Mouse (Mus musculus) stomach, embryonic 16.5 days (tissue): ENCODE measurements around the gene Slc17a5. TPM values are rescaled to one million over a fixed set of nuclear protein-coding genes. Genes with fewer than 3 reads are reported as not detected.
"Not testable (repeated sequence)": the region's sequence is repeated elsewhere in the genome, so short reads cannot be mapped to it uniquely, and the experiment has no call there.

Source experiments
- ATAC-seq: fragments of 200-750 bp; cut with Nextera tagmentation; 2 replicates; pipeline ENCODE4 v1.8.0; 2017; ENCODE audit warnings: moderate number of reproducible peaks, moderate TSS enrichment; ENCODE audit not compliant: insufficient read depth, low FRiP score
- H3K27ac ChIP-seq: fragments of 300-500 bp; sonication (generic); 2 replicates; pipeline ENCODE4 v1.5.1; 2014; ENCODE audit warnings: low read length
- H3K27me3 ChIP-seq: fragments of 300-500 bp; sonication (generic); 2 replicates; pipeline ENCODE4 v1.6.1; 2014; ENCODE audit warnings: low read length, control low read depth, mixed read lengths; ENCODE audit not compliant: control insufficient read depth, insufficient read depth
- H3K36me3 ChIP-seq: fragments of 300-500 bp; sonication (generic); 2 replicates; pipeline ENCODE4 v1.6.1; 2014; ENCODE audit warnings: low read length; ENCODE audit not compliant: control insufficient read depth, insufficient read depth
- H3K4me1 ChIP-seq: fragments of 300-500 bp; sonication (generic); 2 replicates; pipeline ENCODE4 v1.6.1; 2014; ENCODE audit warnings: low read length, control low read depth, mixed read lengths; ENCODE audit not compliant: control insufficient read depth, insufficient read depth
- H3K4me2 ChIP-seq: fragments of 300-500 bp; sonication (generic); 2 replicates; pipeline ENCODE4 v1.6.1; 2014; ENCODE audit warnings: low read depth, low read length, mixed read lengths
- H3K4me3 ChIP-seq: fragments of 300-500 bp; sonication (generic); replicated peaks from 2 replicates; pipeline ENCODE4 v1.5.1; 2014; ENCODE audit warnings: mild to moderate bottlenecking, low read length
- H3K9ac ChIP-seq: fragments of 300-500 bp; sonication (generic); 2 replicates; pipeline ENCODE4 v1.6.1; 2014; ENCODE audit warnings: low read length
- H3K9me3 ChIP-seq: fragments of 300-500 bp; sonication (generic); replicated peaks from 2 replicates; pipeline ENCODE4 v1.6.1; 2016; ENCODE audit warnings: low read length, control low read depth; ENCODE audit not compliant: control insufficient read depth
- WGBS: fragments of 180-500 bp; shearing (Covaris S2); extraction: QIAGEN DNeasy Blood & Tissue Kit; methylation state at CpG from one replicate; pipeline ENCODE4 v1.1.7; 2014; 5-methylcytosine and 5-hydroxymethylcytosine counted together
- polyA plus RNA-seq: library from polyadenylated mRNA; unstranded; fragments of >200 nt; fragmentation: Nextera tagmentation; extraction: Ambion mirVana; gene quantifications from 2 replicates; pipeline ENCODE4 v1.2.1, GENCODE M21; 2015

Gene Slc17a5
- polyA plus RNA-seq, 1 experiment from 2014 or later: 21.4 TPM

DNA sequence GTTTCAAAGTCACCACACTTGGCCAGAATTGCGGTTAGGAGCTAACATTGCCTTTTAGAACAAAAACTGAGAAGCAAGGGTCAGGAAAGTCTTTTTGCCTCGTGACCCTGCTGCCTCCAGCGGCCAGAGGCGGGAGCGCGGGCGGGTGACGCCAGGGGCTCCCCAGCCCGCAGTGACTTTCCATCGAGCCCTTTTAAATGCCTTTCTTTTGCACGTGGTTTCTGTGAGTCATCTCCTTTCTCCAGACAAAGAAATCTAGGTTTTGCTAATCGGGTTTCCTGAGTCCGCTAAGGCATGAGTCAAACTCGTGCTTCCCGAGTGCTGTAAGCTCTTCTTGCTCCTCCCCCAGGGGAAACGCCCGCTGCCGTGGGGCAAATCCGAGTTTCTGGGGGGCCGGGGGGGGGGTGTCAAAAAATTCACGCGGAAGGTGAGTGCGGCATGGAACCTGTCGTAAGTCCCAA lies 60.5 kb downstream of the Slc17a5 start:
- ATAC-seq: peak; percentile 86
- under 1% methylated on average over 24 of the region's 24 CpGs for WGBS

DNA sequence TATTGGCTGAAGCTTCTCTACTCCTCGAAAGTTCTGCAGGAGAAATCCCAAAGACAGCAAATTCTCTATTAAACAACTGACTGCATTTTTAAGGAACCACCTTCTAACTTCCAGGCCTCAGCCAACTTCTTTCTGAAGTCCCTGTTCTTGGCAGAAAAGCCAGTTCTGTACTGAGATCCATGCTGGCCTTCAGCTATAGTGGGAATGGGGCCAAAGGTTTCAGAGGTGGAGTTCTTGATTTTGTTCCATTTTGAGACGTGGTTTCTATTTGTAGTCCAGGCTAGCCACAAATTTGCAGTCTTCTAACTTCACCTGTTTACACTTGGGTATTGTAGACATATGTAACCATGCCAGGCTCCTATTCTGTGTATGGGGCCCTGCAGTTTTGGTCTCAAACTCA lies 61.6 kb downstream of the Slc17a5 start:
- ATAC-seq: no peak
- Histone ChIP-seq H3K9ac (no peak overlapping the region), H3K4me2 (no peak overlapping the region), H3K4me3 (no peak overlapping the region), H3K9me3 (no peaks in the 10 kb centered on the region), H3K27me3 (no peaks in the 10 kb centered on the region), H3K27ac (no peak overlapping the region), H3K36me3 (no peaks in the 10 kb centered on the region), H3K4me1 (peaks cover 5% of the 10 kb centered on the region; the same call in 1 of the 2 replicates)
- WGBS: 75% methylated on average over 2 of the region's 2 CpGs

More for the DNA sequence above, 60.5 kb downstream of the Slc17a5 start:
- peaks cover 9% of the 10 kb centered on the region for H3K4me1 ChIP-seq
- H3K36me3 ChIP-seq: no peaks in the 10 kb centered on the region
- peak overlapping the region; percentile 93 for H3K27ac ChIP-seq
- peak overlapping the region; percentile 60 for H3K4me3 ChIP-seq
- no peaks in the 10 kb centered on the region for H3K9me3 ChIP-seq
- H3K4me2 ChIP-seq: peak overlapping the region; percentile 79
- H3K27me3 ChIP-seq: no peaks in the 10 kb centered on the region
- peak overlapping the region; percentile 64 for H3K9ac ChIP-seq

DNA sequence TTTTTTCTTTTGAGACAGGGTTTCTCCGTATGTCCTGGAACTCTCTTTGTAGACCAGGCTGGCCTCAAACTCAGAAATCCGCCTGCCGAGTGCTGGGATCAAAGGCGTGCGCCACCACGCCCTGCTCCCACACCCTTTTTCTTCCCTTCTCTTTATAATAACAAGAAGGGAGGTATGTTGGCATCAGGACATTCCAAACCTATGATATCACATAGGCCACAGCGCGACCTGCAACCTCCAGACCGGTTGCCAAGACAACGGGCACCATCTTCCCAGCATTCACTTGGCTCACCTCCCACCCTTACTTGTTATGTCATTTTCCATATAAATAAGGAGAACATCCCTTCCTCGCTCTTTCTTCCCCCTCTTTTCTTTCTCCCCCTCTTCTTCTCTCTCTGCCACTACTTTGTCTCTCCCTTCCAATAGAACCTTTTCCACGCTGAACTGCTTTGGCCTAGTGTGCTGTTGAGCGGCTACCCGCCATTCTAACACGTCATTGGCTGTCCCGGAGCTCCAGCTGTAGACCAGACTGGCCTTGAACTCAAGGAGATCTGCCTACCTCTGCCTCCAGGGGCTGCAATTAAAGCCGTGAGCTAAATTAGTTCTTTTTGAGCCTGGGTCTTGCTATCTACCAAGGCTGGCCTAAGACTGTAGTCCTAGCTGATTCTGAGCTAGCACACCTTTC lies 62.2 kb downstream of the Slc17a5 start:
- peaks cover 5% of the 10 kb centered on the region; the same call in 1 of the 2 replicates for H3K4me1 ChIP-seq
- H3K27ac ChIP-seq: no peak overlapping the region
- H3K4me2 ChIP-seq: no peak overlapping the region
- 87% methylated on average over 17 of the region's 17 CpGs for WGBS
- ATAC-seq: no peak
- H3K9me3 ChIP-seq: no peaks in the 10 kb centered on the region
- H3K36me3 ChIP-seq: no peaks in the 10 kb centered on the region
- H3K9ac ChIP-seq: no peak overlapping the region
- H3K4me3 ChIP-seq: no peak overlapping the region
- H3K27me3 ChIP-seq: no peaks in the 10 kb centered on the region

DNA sequence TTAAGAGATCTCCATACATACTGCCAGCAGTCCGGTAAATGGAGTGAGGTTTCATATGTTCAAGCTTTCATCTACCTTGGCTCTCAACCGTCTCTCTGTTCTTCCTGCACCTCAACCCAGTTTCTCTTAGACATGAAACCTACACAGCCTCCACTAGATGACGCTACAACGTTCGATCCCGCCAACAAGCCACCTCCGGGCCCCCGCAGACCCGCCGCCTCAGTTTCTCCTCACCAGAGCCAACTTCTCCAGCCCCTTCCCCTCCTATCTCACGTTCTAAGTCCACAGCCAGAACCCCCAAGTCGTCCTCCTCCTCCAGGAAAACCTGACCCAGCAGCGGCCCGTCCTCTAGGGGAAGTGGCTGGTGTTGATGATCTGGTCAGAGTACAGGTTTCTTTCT lies 66.2 kb downstream of the Slc17a5 start:
- H3K4me2 ChIP-seq: peak overlapping the region; percentile 85
- H3K4me3 ChIP-seq: peak overlapping the region; percentile 44
- H3K27me3 ChIP-seq: no peaks in the 10 kb centered on the region
- ATAC-seq: no peak
- no peak overlapping the region for H3K27ac ChIP-seq
- H3K9me3 ChIP-seq: no peaks in the 10 kb centered on the region
- 0 out of 2 replicates have a peak, but pooled peaks cover 6% of the 10 kb centered on the region for H3K4me1 ChIP-seq
- 0 out of 2 replicates have a peak overlapping the region, but pooled peaks have one; percentile 48 for H3K9ac ChIP-seq
- 24% methylated on average over 14 of the region's 14 CpGs for WGBS
- H3K36me3 ChIP-seq: no peaks in the 10 kb centered on the region

DNA sequence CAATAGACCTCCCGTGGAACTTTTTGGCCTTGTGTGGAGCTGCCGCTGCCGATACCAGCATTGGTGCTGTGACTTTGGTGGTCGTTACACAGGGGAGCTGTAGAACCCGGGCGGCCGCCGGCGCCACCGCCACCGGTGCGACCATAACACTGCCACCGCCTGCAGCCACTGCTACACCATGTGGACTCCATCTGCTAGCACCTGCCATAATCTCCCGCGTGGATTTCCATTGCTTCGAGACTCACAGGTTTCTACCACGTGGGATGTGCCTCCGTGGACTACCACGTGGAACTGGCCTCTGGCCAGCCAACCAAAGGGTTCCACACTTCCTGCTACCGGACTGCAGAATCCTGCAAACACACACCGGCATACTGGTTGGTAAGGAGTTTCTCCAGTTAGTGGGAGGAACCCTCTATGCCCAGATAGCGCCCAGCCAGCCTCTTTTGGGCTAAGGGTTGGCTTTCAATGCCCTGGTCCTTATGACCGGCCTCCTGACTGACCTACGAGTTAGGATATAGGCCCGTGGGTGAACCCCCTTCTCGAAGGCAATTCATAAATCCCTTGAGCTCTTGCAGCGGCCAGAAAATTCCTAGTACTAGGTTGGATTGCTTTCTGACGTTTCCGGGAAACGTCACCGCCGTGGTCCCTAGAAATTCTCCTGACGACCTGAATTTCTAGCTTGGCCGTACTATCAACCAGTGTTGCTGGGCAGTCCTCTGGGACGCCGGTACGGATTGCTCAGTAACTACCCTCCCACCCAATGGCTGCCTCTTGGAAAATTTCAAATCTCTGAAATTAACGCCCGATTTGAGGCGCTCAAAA lies 66.8 kb downstream of the Slc17a5 start:
- Histone ChIP-seq H3K36me3 (no peaks in the 10 kb centered on the region), H3K4me2 (peak overlapping the region; percentile 85), H3K27me3 (no peaks in the 10 kb centered on the region), H3K9me3 (no peaks in the 10 kb centered on the region), H3K4me1 (0 out of 2 replicates have a peak, but pooled peaks cover 6% of the 10 kb centered on the region), H3K27ac (peak overlapping the region; percentile 16; the same call in 1 of the 2 replicates), H3K9ac (peak overlapping the region; percentile 66), H3K4me3 (peak overlapping the region; percentile 44)
- ATAC-seq: peak; percentile 67; the same call in 1 of the 2 replicates
- WGBS: 3% methylated on average over 40 of the region's 40 CpGs

DNA sequence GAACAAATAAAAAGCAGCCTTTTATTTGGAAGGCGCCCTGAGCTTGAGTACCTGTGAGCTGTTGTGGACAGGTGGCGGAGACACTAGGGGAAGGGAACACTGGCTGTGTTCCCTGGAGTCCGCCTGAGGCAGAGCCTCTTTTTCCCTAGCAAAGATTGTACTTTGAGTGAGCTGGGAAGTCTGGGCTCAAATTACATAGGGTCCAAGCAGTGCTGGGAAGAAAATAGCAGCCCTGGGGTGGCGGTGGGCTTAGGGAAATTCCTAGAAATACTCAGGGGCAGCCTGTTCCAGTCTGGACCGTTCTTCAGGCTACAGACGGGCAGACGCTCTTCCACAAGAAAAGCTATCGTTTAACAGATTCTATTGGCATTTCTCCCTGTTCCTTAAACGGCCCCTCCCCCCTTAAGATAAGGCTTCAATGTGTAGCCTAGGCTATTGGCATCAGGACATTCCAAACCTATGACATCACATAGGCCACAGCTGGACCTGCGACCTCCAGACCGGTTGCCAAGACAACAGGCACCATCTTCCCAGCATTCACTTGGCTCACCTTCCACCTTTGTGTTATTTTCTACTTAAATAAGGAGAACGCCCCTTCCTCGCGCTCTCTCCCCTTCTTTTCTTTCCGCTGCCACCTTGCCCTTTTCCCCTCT lies 67.6 kb downstream of the Slc17a5 start:
- peak overlapping the region; percentile 85 for H3K4me2 ChIP-seq
- no peaks in the 10 kb centered on the region for H3K27me3 ChIP-seq
- H3K36me3 ChIP-seq: no peaks in the 10 kb centered on the region
- peak overlapping the region; percentile 44 for H3K4me3 ChIP-seq
- WGBS: 3% methylated on average over 15 of the region's 15 CpGs
- H3K9me3 ChIP-seq: no peaks in the 10 kb centered on the region
- 0 out of 2 replicates have a peak, but pooled peaks cover 6% of the 10 kb centered on the region for H3K4me1 ChIP-seq
- ATAC-seq: peak; percentile 77; the same call in 1 of the 2 replicates
- peak overlapping the region; percentile 49; the same call in 1 of the 2 replicates for H3K27ac ChIP-seq
- peak overlapping the region; percentile 66 for H3K9ac ChIP-seq

DNA sequence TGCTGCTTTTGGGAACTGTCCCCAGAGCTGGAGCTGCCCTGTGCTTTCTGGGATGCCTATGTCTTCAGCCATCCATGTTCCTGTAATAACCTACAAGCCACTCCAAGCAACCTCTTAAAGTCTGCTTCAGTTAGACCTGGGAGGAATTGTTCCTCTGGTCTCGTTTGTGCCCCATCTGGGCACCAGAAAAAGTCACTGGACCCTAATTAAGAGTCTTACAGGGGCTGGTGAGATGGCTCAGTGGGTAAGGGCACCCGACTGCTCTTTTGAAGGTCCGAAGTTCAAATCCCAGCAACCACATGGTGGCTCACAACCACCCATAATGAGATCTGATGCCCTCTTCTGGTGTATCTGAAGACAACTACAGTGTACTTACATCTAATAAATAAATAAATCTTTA lies 70.6 kb downstream of the Slc17a5 start:
- H3K27ac ChIP-seq, H3K9me3 ChIP-seq, H3K9ac ChIP-seq, H3K36me3 ChIP-seq, H3K4me1 ChIP-seq, H3K27me3 ChIP-seq, ATAC-seq, H3K4me2 ChIP-seq, H3K4me3 ChIP-seq: not testable (repeated sequence)
- WGBS: 79% methylated on average over 3 of the region's 3 CpGs

DNA sequence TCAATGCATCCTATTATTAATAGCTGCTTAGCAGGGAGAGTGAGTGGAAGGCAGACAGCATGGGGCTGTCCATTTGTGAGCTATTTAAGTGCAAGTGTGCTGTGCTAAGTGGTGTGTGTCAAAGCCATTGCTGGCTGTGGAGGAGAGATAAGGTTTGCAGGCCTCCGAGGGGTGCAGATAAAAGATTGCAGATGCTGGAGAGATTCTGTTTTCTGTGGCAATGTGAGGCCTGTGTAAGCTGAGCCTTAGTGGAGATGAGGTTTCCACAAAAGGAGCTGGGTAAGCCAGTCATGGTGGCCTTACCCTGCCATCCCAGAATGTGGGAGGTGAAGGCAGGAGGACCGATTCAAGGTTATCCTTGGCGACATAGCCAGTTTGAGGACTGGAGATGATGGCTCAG lies 71.7 kb downstream of the Slc17a5 start:
- Histone ChIP-seq H3K4me2 (no peak overlapping the region), H3K4me1 (0 out of 2 replicates have a peak, but pooled peaks cover 6% of the 10 kb centered on the region), H3K27ac (no peak overlapping the region), H3K36me3 (no peaks in the 10 kb centered on the region), H3K9ac (no peak overlapping the region), H3K27me3 (no peaks in the 10 kb centered on the region), H3K4me3 (no peak overlapping the region), H3K9me3 (0 out of 2 replicates have a peak, but pooled peaks cover 3% of the 10 kb centered on the region)
- ATAC-seq: no peak
- 64% methylated on average over 3 of the region's 3 CpGs for WGBS
